Comparison of ENCODE assay signal across 29 mouse cellular contexts in genomic region chr15:89607888-89608287, GRCm38 (mm10). TPM values are rescaled to one million over a fixed set of nuclear protein-coding genes. Genes with fewer than 3 reads are reported as not detected.
DNase-seq lines count a peak whose midpoint lies in the region; ATAC-seq and TF ChIP-seq lines count a peak whose summit lies in the region.
"Had no signal": no experiment of that assay in that cellular context is flagged by ENCODE, and none has a peak within 500 bp of the region (broad histone marks: within the 10 kb centered on the region; RNA-seq: fewer than 3 reads in every experiment).

No protein-coding gene starts in this region.

- TF ChIP-seq CTCF in liver, postnatal 0 days (IDR thresholded peaks at IDR 0.05; ENCODE audit: low read depth) = no peak
- TF ChIP-seq CTCF in intestine, postnatal 0 days (IDR thresholded peaks at IDR 0.05; ENCODE audit: low read depth) = no peak

- no peak for TF ChIP-seq EP300 in liver, postnatal 0 days (IDR thresholded peaks at IDR 0.05; ENCODE audit: low read depth)

- no peaks in the 10 kb centered on the region for H3K4me1 ChIP-seq in liver, embryonic 12.5 days
- H3K4me1 ChIP-seq in liver, embryonic 11.5 days (replicated peaks; ENCODE audit: control insufficient read depth, insufficient read depth, low read length) = no peaks in the 10 kb centered on the region
- no peaks in the 10 kb centered on the region for H3K4me1 ChIP-seq in liver, postnatal 0 days (ENCODE audit: insufficient read depth)
- H3K4me1 ChIP-seq in intestine, postnatal 0 days (replicated peaks; ENCODE audit: control insufficient read depth, insufficient read depth, low read length) = no peaks in the 10 kb centered on the region
- H3K4me1 ChIP-seq: heart, embryonic 13.5 days; hindbrain, embryonic 13.5 days; limb, embryonic 10.5 days; midbrain, embryonic 13.5 days; neural tube, embryonic 12.5 days had no signal

- H3K9ac ChIP-seq in liver, embryonic 12.5 days = no peak overlapping the region
- no peak overlapping the region for H3K9ac ChIP-seq in liver, embryonic 11.5 days (ENCODE audit: low read depth, low read length)
- no peak overlapping the region for H3K9ac ChIP-seq in liver, postnatal 0 days (replicated peaks)
- H3K9ac ChIP-seq in intestine, postnatal 0 days (ENCODE audit: low read depth, low read length) = no peak overlapping the region
- H3K9ac ChIP-seq: heart, embryonic 13.5 days; hindbrain, embryonic 13.5 days; midbrain, embryonic 13.5 days; neural tube, embryonic 12.5 days had no signal

- H3K27ac ChIP-seq in liver, embryonic 12.5 days = no peak overlapping the region
- no peak overlapping the region for H3K27ac ChIP-seq in liver, embryonic 11.5 days (ENCODE audit: low read depth, low read length)
- H3K27ac ChIP-seq in liver, postnatal 0 days (ENCODE audit: low read depth) = no peak overlapping the region
- no peak overlapping the region for H3K27ac ChIP-seq in intestine, postnatal 0 days (ENCODE audit: low read depth, low read length)
- H3K27ac ChIP-seq: heart, adult 2 months; heart, embryonic 13.5 days; hindbrain, embryonic 13.5 days; limb, embryonic 10.5 days; macrophage; midbrain, embryonic 13.5 days; neural tube, embryonic 12.5 days had no signal

- ATAC-seq in liver, embryonic 12.5 days = no peak
- ATAC-seq in liver, embryonic 11.5 days (replicated peaks; ENCODE audit: low FRiP score) = no peak
- ATAC-seq in common myeloid progenitor, adult 5-6 weeks (replicated peaks; ENCODE audit: low read depth, poor library complexity, severe bottlenecking) = peak; percentile 78
- ATAC-seq in liver, postnatal 0 days = no peak
- no peak for ATAC-seq in activated CD4-positive, CD25-positive, alpha-beta regulatory T cell, adult 4 months
- no peak for ATAC-seq in intestine, postnatal 0 days
- ATAC-seq: CD4-positive, CD25-positive, alpha-beta regulatory T cell, adult 4 months; forebrain, embryonic 16.5 days; lung, postnatal 0 days; midbrain, embryonic 13.5 days; Patski had no signal

- intact Hi-C loops in heart, postnatal 14 days (cut with DNase I) = no loop called here

- no peak for DNase-seq in liver, embryonic 11.5 days (ENCODE audit: low spot score)
- peak; percentile 52 for DNase-seq in 416B (ENCODE audit: low read depth)
- no peak for DNase-seq in liver, postnatal 0 days
- no peak for DNase-seq in heart, postnatal 14 days
- DNase-seq: adrenal gland, adult 2 months; cerebellum, adult 18-20 months; cerebellum, postnatal 25 days; embryo, embryonic 11 days; gastrocnemius, postnatal 14 days; heart, adult 2 months; kidney, adult 8-10 months; kidney, postnatal 10 days; right cerebral cortex, postnatal 14 days had no signal

- H3K27me3 ChIP-seq in liver, embryonic 12.5 days (replicated peaks) = no peaks in the 10 kb centered on the region
- H3K27me3 ChIP-seq in liver, embryonic 11.5 days (replicated peaks; ENCODE audit: control insufficient read depth, insufficient read depth, low read length) = no peaks in the 10 kb centered on the region
- H3K27me3 ChIP-seq in liver, postnatal 0 days (ENCODE audit: insufficient read depth, low read length) = no peaks in the 10 kb centered on the region
- no peaks in the 10 kb centered on the region for H3K27me3 ChIP-seq in intestine, postnatal 0 days (replicated peaks; ENCODE audit: control insufficient read depth, insufficient read depth, low read length)
- H3K27me3 ChIP-seq: heart, embryonic 13.5 days; hindbrain, embryonic 13.5 days; midbrain, embryonic 13.5 days; neural tube, embryonic 12.5 days had no signal

- H3K9me3 ChIP-seq in liver, embryonic 12.5 days (replicated peaks) = no peaks in the 10 kb centered on the region
- no peaks in the 10 kb centered on the region for H3K9me3 ChIP-seq in liver, embryonic 11.5 days (ENCODE audit: control insufficient read depth, low read length)
- H3K9me3 ChIP-seq in liver, postnatal 0 days (ENCODE audit: low read length) = no peaks in the 10 kb centered on the region
- no peaks in the 10 kb centered on the region for H3K9me3 ChIP-seq in intestine, postnatal 0 days (ENCODE audit: control insufficient read depth)
- H3K9me3 ChIP-seq: G1E; hindbrain, embryonic 13.5 days; limb, embryonic 10.5 days; midbrain, embryonic 13.5 days; neural tube, embryonic 12.5 days had no signal

- H3K4me3 ChIP-seq in liver, embryonic 12.5 days = no peak overlapping the region
- H3K4me3 ChIP-seq in liver, embryonic 11.5 days (ENCODE audit: low read depth, low read length) = no peak overlapping the region
- H3K4me3 ChIP-seq in liver, postnatal 0 days (ENCODE audit: low read depth, low read length) = no peak overlapping the region
- H3K4me3 ChIP-seq in intestine, postnatal 0 days (ENCODE audit: low read depth, low read length) = no peak overlapping the region
- H3K4me3 ChIP-seq: heart, adult 2 months; heart, embryonic 13.5 days; hindbrain, embryonic 13.5 days; limb, embryonic 10.5 days; midbrain, embryonic 13.5 days; neural tube, embryonic 12.5 days had no signal

- 34% methylated on average over 9 of the region's 9 CpGs for WGBS in liver, embryonic 12.5 days (ENCODE audit: insufficient replicate concordance)
- 60% methylated on average over 9 of the region's 9 CpGs for WGBS in liver, embryonic 11.5 days
- WGBS in liver, postnatal 0 days (ENCODE audit: insufficient replicate concordance) = 36% methylated on average over 9 of the region's 9 CpGs
- 80% methylated on average over 9 of the region's 9 CpGs for WGBS in intestine, postnatal 0 days

- H3K4me2 ChIP-seq in liver, embryonic 12.5 days = peak overlapping the region; percentile 12; the same call in 1 of the 2 replicates
- no peak overlapping the region for H3K4me2 ChIP-seq in liver, embryonic 11.5 days
- peak overlapping the region; percentile 32; the same call in 1 of the 2 replicates for H3K4me2 ChIP-seq in liver, postnatal 0 days (ENCODE audit: low read depth, low read length)
- H3K4me2 ChIP-seq in intestine, postnatal 0 days (replicated peaks; ENCODE audit: low read depth) = no peak overlapping the region
- H3K4me2 ChIP-seq: heart, embryonic 13.5 days; hindbrain, embryonic 13.5 days; midbrain, embryonic 13.5 days; neural tube, embryonic 12.5 days had no signal

- H3K36me3 ChIP-seq in liver, embryonic 12.5 days = no peaks in the 10 kb centered on the region
- no peaks in the 10 kb centered on the region for H3K36me3 ChIP-seq in liver, embryonic 11.5 days (ENCODE audit: control insufficient read depth, insufficient read depth, low read length)
- H3K36me3 ChIP-seq in liver, postnatal 0 days (replicated peaks; ENCODE audit: insufficient read depth, low read length) = no peaks in the 10 kb centered on the region
- no peaks in the 10 kb centered on the region for H3K36me3 ChIP-seq in intestine, postnatal 0 days (ENCODE audit: control insufficient read depth, insufficient read depth)
- H3K36me3 ChIP-seq: G1E; heart, embryonic 13.5 days; hindbrain, embryonic 13.5 days; limb, embryonic 10.5 days; midbrain, embryonic 13.5 days; neural tube, embryonic 12.5 days had no signal

RNA-seq across cellular contexts. Expression of gene Rabl2, which starts 16.2 kb away (rescaled TPM):
- polyA plus RNA-seq in liver, embryonic 12.5 days (2016; fragmentation: Nextera tagmentation; extraction: Ambion mirVana) = 10.3 and 11.2 TPM in 2 replicates
- 24.8 and 27.1 TPM in 2 replicates for polyA plus RNA-seq in liver, embryonic 11.5 days (2014; fragmentation: Nextera tagmentation; extraction: Ambion mirVana)
- total RNA-seq in common myeloid progenitor, adult 5-6 weeks (2017) = 11.1 and 12.6 TPM in 2 replicates
- 2.8 and 3.2 TPM in 2 replicates for polyA plus RNA-seq in liver, postnatal 0 days (2015; fragmentation: Nextera tagmentation; extraction: Ambion mirVana)
- total RNA-seq in heart, postnatal 14 days (2021) = 1 to 10 TPM; 5.0 to 7.5 TPM
- polyA plus RNA-seq in activated CD4-positive, CD25-positive, alpha-beta regulatory T cell, adult 4 months (2017; shearing (Covaris generic)) = 1 to 10 TPM in 1 of 2 experiments, under 1 TPM in 1; 0.88 to 2.6 TPM
- 7.1 and 7.6 TPM in 2 replicates for polyA plus RNA-seq in intestine, postnatal 0 days (2015; fragmentation: Nextera tagmentation; extraction: Ambion mirVana)

RNA-seq across cellular contexts. Expression of gene Acr, which starts 39.8 kb away (rescaled TPM):
- not detected in 2 replicates for polyA plus RNA-seq in liver, embryonic 12.5 days (2016; fragmentation: Nextera tagmentation; extraction: Ambion mirVana)
- polyA plus RNA-seq in liver, embryonic 11.5 days (2014; fragmentation: Nextera tagmentation; extraction: Ambion mirVana) = 0.11 TPM in 1 of 2 replicates, not detected in the other
- total RNA-seq in common myeloid progenitor, adult 5-6 weeks (2017) = not detected in 2 replicates
- polyA plus RNA-seq in liver, postnatal 0 days (2015; fragmentation: Nextera tagmentation; extraction: Ambion mirVana) = 0.09 TPM in 1 of 2 replicates, not detected in the other
- under 1 TPM; 0.15 to 0.53 TPM for total RNA-seq in heart, postnatal 14 days (2021)
- polyA plus RNA-seq in activated CD4-positive, CD25-positive, alpha-beta regulatory T cell, adult 4 months (2017; shearing (Covaris generic)) = not detected
- polyA plus RNA-seq in intestine, postnatal 0 days (2015; fragmentation: Nextera tagmentation; extraction: Ambion mirVana) = 0.10 and 0.14 TPM in 2 replicates
- total RNA-seq: G1E; liver, adult 2 months had no signal
- polyA plus RNA-seq: CD4-positive, CD25-positive, alpha-beta regulatory T cell, adult 4 months; G1E; limb, embryonic 10.5 days; lung, postnatal 0 days; macrophage; Patski had no signal

Comparison
In these comparisons a context has a peak if more than half of its experiments do, and no peak if none do; other contexts are left out.
1. H3K4me2 ChIP-seq: peak in liver, embryonic 12.5 days (single experiment) and liver, postnatal 0 days (single experiment); none in liver, embryonic 11.5 days (single experiment) and intestine, postnatal 0 days (single experiment).